Mouse (Mus musculus) CH12.LX (cell line): ENCODE measurements at regions not wholly inside any gene's neighbourhood (a gene's known extent, or its start where the extent isn't known, plus 50 kb on each side); places are given as distances from the start of the nearest gene placed in this dataset.

ENCODE experiments used
- DNase-seq: peaks from one replicate; pipeline ENCODE4 v3.0.0-alpha.2; 2013; ENCODE audit errors: extremely low read depth
- H3K27ac ChIP-seq: 2 replicates; pipeline ENCODE4 v1.5.1; 2012; ENCODE audit warnings: low read depth, mild to moderate bottlenecking, control low read depth, moderate library complexity; ENCODE audit not compliant: insufficient read depth
- H3K27me3 ChIP-seq: replicated peaks from 2 replicates; pipeline ENCODE3; 2012; ENCODE audit warnings: inconsistent platforms
- H3K36me3 ChIP-seq, 2 experiments: replicated peaks in 1 of 2; 2 replicates each; pipeline versions ENCODE3 to v1.6.1; 2012; ENCODE audit warnings: inconsistent platforms in 1 of 2, low read length in 1 of 2, mild to moderate bottlenecking in 1 of 2, mixed read lengths in 1 of 2, moderate library complexity in 1 of 2; ENCODE audit not compliant: control insufficient read depth in 1 of 2, insufficient read depth in 1 of 2
- H3K4me1 ChIP-seq, 2 experiments: 2 replicates each; pipeline ENCODE4 v1.6.1; 2012; ENCODE audit warnings: inconsistent platforms in 1 of 2, moderate library complexity in 1 of 2; ENCODE audit not compliant: insufficient read depth in 2 of 2, control insufficient read depth in 1 of 2
- H3K4me2 ChIP-seq: 2 replicates; pipeline ENCODE4 v1.6.1; 2012; ENCODE audit warnings: low read depth, mild to moderate bottlenecking, control low read depth; ENCODE audit not compliant: poor library complexity, insufficient read depth, severe bottlenecking
- H3K4me3 ChIP-seq, 3 experiments: fragments of 150-350 bp in 1 of 3; sonication (generic) in 1 of 3; replicated peaks in 1 of 3; 2 replicates each; pipeline versions ENCODE3 to v1.5.1; 2011 to 2012; ENCODE audit warnings: low read depth in 2 of 3, low read length in 2 of 3, mild to moderate bottlenecking in 2 of 3, moderate library complexity in 2 of 3, control low read depth in 1 of 3, improper control_type of control experiment in 1 of 3, inconsistent platforms in 1 of 3, mixed read lengths in 1 of 3; ENCODE audit not compliant: poor library complexity in 1 of 3
- H3K79me2 ChIP-seq: replicated peaks from 2 replicates; pipeline ENCODE4 v1.6.1; 2012; ENCODE audit warnings: mild to moderate bottlenecking, moderate library complexity; ENCODE audit not compliant: control insufficient read depth, poor library complexity, insufficient read depth, severe bottlenecking; ENCODE audit errors: extremely low read depth
- H3K9ac ChIP-seq: 2 replicates; pipeline ENCODE4 v1.6.1; 2012; ENCODE audit warnings: low read depth, mild to moderate bottlenecking, control low read depth, moderate library complexity; ENCODE audit not compliant: insufficient read depth
- H3K9me3 ChIP-seq: replicated peaks from 2 replicates; pipeline ENCODE3; 2012; ENCODE audit warnings: low read length, inconsistent platforms, mixed read lengths
- BHLHE40 ChIP-seq: IDR thresholded peaks from 2 replicates; pipeline ENCODE4 v1.6.1; 2011; ENCODE audit warnings: mild to moderate bottlenecking, low read depth, low read length, improper control_type of control experiment
- CHD1 ChIP-seq: IDR thresholded peaks from 2 replicates; pipeline ENCODE4 v1.6.1; 2012; ENCODE audit warnings: low read depth, low read length, improper control_type of control experiment, inconsistent platforms
- CHD2 ChIP-seq: IDR thresholded peaks from 2 replicates; pipeline ENCODE4 v1.6.1; 2011; ENCODE audit warnings: low read length, improper control_type of control experiment
- E2F4 ChIP-seq: IDR thresholded peaks from 2 replicates; pipeline ENCODE4 v1.6.1; 2011; ENCODE audit warnings: low read depth, low read length, improper control_type of control experiment; ENCODE audit not compliant: insufficient replicate concordance
- EP300 ChIP-seq: IDR thresholded peaks from 2 replicates; pipeline ENCODE4 v1.6.1; 2011; ENCODE audit warnings: low read length, improper control_type of control experiment
- ETS1 ChIP-seq: conservative IDR thresholded peaks from 2 replicates; pipeline ENCODE4 v1.6.1; 2012; ENCODE audit warnings: low read depth, mild to moderate bottlenecking, inconsistent platforms, low read length, improper control_type of control experiment, moderate library complexity
- GABPA ChIP-seq: IDR thresholded peaks from 2 replicates; pipeline ENCODE4 v1.6.1; 2012; ENCODE audit warnings: low read depth, low read length, improper control_type of control experiment, inconsistent platforms; ENCODE audit not compliant: insufficient replicate concordance
- HCFC1 ChIP-seq: IDR thresholded peaks from 2 replicates; pipeline ENCODE4 v1.6.1; 2012; ENCODE audit warnings: low read depth, mild to moderate bottlenecking, inconsistent platforms, low read length, improper control_type of control experiment
- JUN ChIP-seq: IDR thresholded peaks from 2 replicates; pipeline ENCODE4 v1.6.1; 2011; ENCODE audit warnings: low read depth, mild to moderate bottlenecking, low read length, improper control_type of control experiment, moderate library complexity; ENCODE audit not compliant: insufficient read depth
- MAX ChIP-seq: IDR thresholded peaks from 2 replicates; pipeline ENCODE4 v1.6.1; 2011; ENCODE audit warnings: low read length, improper control_type of control experiment
- MEF2A ChIP-seq: IDR thresholded peaks from 2 replicates; pipeline ENCODE4 v1.6.1; 2014; ENCODE audit warnings: low read depth, mild to moderate bottlenecking, inconsistent platforms, low read length, improper control_type of control experiment, borderline replicate concordance
- MXI1 ChIP-seq: IDR thresholded peaks from 2 replicates; pipeline ENCODE4 v1.6.1; 2011; ENCODE audit warnings: mild to moderate bottlenecking, low read depth, low read length, improper control_type of control experiment
- MYC ChIP-seq: IDR thresholded peaks from 2 replicates; pipeline ENCODE4 v1.6.1; 2011; ENCODE audit warnings: low read depth, mild to moderate bottlenecking, improper control_type of control experiment, low read length
- PAX5 ChIP-seq: IDR thresholded peaks from 2 replicates; pipeline ENCODE4 v1.6.1; 2012; ENCODE audit warnings: low read length, inconsistent platforms, mixed read lengths
- POLR2AphosphoS2 ChIP-seq: IDR thresholded peaks from 2 replicates; pipeline ENCODE4 v1.6.1; 2011; ENCODE audit warnings: low read depth, low read length, improper control_type of control experiment
- RAD21 ChIP-seq: IDR thresholded peaks from 2 replicates; pipeline ENCODE4 v1.6.1; 2011; ENCODE audit warnings: low read depth, mild to moderate bottlenecking, low read length, improper control_type of control experiment, moderate library complexity
- RCOR1 ChIP-seq: conservative IDR thresholded peaks from 2 replicates; pipeline ENCODE4 v1.6.1; 2012; ENCODE audit warnings: low read depth, mild to moderate bottlenecking, inconsistent platforms, low read length, improper control_type of control experiment
- SIN3A ChIP-seq: IDR thresholded peaks from 2 replicates; pipeline ENCODE4 v1.6.1; 2012; ENCODE audit warnings: low read length, improper control_type of control experiment, inconsistent platforms
- SMC3 ChIP-seq: IDR thresholded peaks from 2 replicates; pipeline ENCODE4 v1.6.1; 2011; ENCODE audit warnings: low read depth, low read length, improper control_type of control experiment
- TBP ChIP-seq: conservative IDR thresholded peaks from 2 replicates; pipeline ENCODE4 v1.6.1; 2011; ENCODE audit warnings: low read depth, low read length, improper control_type of control experiment
- UBTF ChIP-seq: IDR thresholded peaks from 2 replicates; pipeline ENCODE4 v1.6.1; 2012; ENCODE audit warnings: low read depth, mild to moderate bottlenecking, inconsistent platforms, low read length, improper control_type of control experiment, moderate library complexity
- USF1 ChIP-seq: IDR thresholded peaks from 2 replicates; pipeline ENCODE4 v1.6.1; 2014; ENCODE audit warnings: low read depth, mild to moderate bottlenecking, inconsistent platforms, low read length, improper control_type of control experiment
- USF2 ChIP-seq: conservative IDR thresholded peaks from 2 replicates; pipeline ENCODE4 v1.6.1; 2011; ENCODE audit warnings: low read depth, low read length, improper control_type of control experiment
- ZC3H11A ChIP-seq: IDR thresholded peaks from 2 replicates; pipeline ENCODE4 v1.6.1; 2012; ENCODE audit warnings: low read depth, mild to moderate bottlenecking, inconsistent platforms, low read length, improper control_type of control experiment
- ZKSCAN1 ChIP-seq: IDR thresholded peaks from 2 replicates; pipeline ENCODE4 v1.6.1; 2012; ENCODE audit warnings: low read depth, inconsistent platforms, low read length, improper control_type of control experiment, borderline replicate concordance
- ZMIZ1 ChIP-seq: IDR thresholded peaks from 2 replicates; pipeline ENCODE4 v1.6.1; 2012; ENCODE audit warnings: low read depth, mild to moderate bottlenecking, inconsistent platforms, low read length, improper control_type of control experiment
- ZNF384 ChIP-seq: IDR thresholded peaks from 2 replicates; pipeline ENCODE4 v1.6.1; 2012; ENCODE audit warnings: low read depth, low read length, improper control_type of control experiment, inconsistent platforms
- dilution Hi-C: fragments of 300-500 bp; cut with MboI; formaldehyde crosslinking; loops from 2 replicates; pipeline ENCODE4 v1.14.3; 2020; ENCODE audit warnings: low sequenced_read_pairs; ENCODE audit not compliant: extremely low pct_unique_long_range_greater_than_20kb, extremely low pct_ligation_motif_present
- in situ Hi-C: fragments of 300-500 bp; cut with MboI; formaldehyde crosslinking; loops from 3 replicates; pipeline ENCODE4 v1.14.3; 2019; ENCODE audit warnings: low sequenced_read_pairs, low pct_ligation_motif_present, low pct_unique_long_range_greater_than_20kb, mixed read lengths

DNA sequence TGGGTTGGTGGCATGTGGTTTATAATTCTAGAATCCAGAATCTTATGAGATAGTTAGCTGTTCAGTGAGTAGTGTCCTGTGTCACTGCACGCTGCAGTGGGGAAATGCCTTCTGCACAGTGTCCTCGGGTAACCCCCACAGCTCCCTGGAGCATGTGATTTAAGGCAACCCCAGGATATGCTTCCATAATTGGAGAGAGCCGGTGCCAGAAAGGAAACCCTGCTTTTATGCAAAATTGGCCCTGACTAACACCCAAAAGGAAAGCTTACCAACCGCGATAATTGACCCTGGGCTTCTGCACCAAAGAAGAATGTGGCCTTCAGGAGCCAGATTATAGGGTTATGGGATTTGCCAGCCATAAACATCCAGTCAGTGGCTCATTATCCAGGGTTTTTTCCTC lies 376.9 kb upstream of the Rgma start:
- Histone ChIP-seq H3K27me3 (no peaks in the 10 kb centered on the region), H3K9me3 (no peaks in the 10 kb centered on the region), H3K27ac (no peak overlapping the region), H3K4me2 (no peak overlapping the region), H3K4me3 (no peak overlapping the region), H3K9ac (no peak overlapping the region), H3K4me1 (no peaks in the 10 kb centered on the region), H3K79me2 (no peaks in the 10 kb centered on the region), H3K36me3 (no peaks in the 10 kb centered on the region)
- TF ChIP-seq PAX5, result no peak
- TF ChIP-seq MAX, result no peak
- no peak for TF ChIP-seq POLR2AphosphoS2
- no peak for TF ChIP-seq RAD21
- TF ChIP-seq ZC3H11A, result no peak
- no peak for TF ChIP-seq MEF2A
- TF ChIP-seq GABPA, result no peak
- dilution Hi-C loops, result no loop called here
- in situ Hi-C loops, result no loop called here
- no peak for DNase-seq

DNA sequence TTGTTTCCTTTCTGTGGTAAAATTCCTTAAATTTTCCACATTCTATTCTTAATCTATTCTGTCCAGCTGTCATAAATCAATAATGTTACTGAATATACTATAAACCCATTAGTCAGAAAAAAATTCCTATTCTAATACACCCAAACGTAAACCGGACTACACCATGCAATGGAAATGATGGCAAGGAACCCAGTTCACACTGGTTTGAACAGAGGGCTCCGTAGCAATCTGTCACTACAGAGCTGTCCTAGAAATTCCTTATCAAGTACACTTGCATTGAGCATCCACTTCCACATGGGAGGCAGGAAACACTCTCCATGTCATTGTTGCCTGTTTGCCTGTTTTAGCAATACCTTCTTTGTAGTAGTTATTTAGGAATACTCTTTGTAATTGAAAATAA lies 356.2 kb upstream of the Rgma start:
- no peak for DNase-seq
- in situ Hi-C loops, result no loop called here
- Histone ChIP-seq H3K9me3 (no peaks in the 10 kb centered on the region), H3K27me3 (no peaks in the 10 kb centered on the region), H3K4me2 (no peak overlapping the region), H3K36me3 (no peaks in the 10 kb centered on the region), H3K4me1 (no peaks in the 10 kb centered on the region), H3K9ac (no peak overlapping the region), H3K4me3 (no peak overlapping the region), H3K27ac (no peak overlapping the region), H3K79me2 (no peaks in the 10 kb centered on the region)
- TF ChIP-seq CHD1, result no peak
- no peak for TF ChIP-seq UBTF
- no peak for TF ChIP-seq JUN
- TF ChIP-seq SIN3A, result no peak
- no peak for TF ChIP-seq ZKSCAN1
- TF ChIP-seq CHD2, result no peak
- no peak for TF ChIP-seq USF2
- no peak for TF ChIP-seq TBP
- dilution Hi-C loops, result no loop called here

DNA sequence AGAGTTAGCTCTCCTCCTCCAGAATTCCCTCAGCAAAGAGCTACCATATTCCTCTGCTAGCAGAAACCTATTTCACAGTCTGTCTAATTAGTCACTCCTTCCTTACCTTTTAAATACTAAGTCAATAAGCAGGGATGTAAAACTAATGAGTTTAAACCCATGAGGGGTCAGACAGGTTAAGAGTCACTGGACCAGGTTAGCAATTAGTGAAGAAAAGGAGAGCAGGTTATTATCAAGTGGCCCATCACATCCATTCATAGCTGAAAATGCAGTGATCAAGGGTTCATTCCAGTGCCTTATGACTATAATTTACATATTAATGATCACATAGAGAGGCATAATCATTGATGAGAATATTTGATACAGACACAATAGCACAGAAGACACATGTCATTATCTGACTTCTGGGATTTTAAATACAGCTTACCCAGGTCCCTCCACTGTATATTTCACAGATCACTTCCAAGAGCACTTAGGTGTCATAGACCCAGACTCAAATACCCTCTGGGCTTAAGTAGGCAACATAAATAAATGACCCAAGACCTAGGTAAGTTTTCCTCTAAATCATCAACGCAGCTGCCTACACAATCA lies 355.4 kb upstream of the Rgma start:
- no peaks in the 10 kb centered on the region for H3K9me3 ChIP-seq
- dilution Hi-C loops, result no loop called here
- H3K4me3 ChIP-seq, result no peak overlapping the region
- H3K4me2 ChIP-seq, result no peak overlapping the region
- TF ChIP-seq E2F4 (no peak), MYC (no peak), RCOR1 (no peak), JUN (no peak), ETS1 (no peak), ZNF384 (no peak), SMC3 (no peak), PAX5 (no peak), BHLHE40 (no peak), MXI1 (no peak), USF1 (no peak), HCFC1 (no peak), ZMIZ1 (no peak), EP300 (no peak)
- no peaks in the 10 kb centered on the region for H3K36me3 ChIP-seq
- no peaks in the 10 kb centered on the region for H3K4me1 ChIP-seq
- no peak for DNase-seq
- no peak overlapping the region for H3K27ac ChIP-seq
- in situ Hi-C loops, result no loop called here
- H3K79me2 ChIP-seq, result no peaks in the 10 kb centered on the region
- no peak overlapping the region for H3K9ac ChIP-seq
- no peaks in the 10 kb centered on the region for H3K27me3 ChIP-seq
